Mouse (Mus musculus) limb, embryonic 13.5 days (tissue): ENCODE data around the gene Krt90. TPM values are rescaled to one million over a fixed set of nuclear protein-coding genes. Genes with fewer than 3 reads are reported as not detected.

Experiments
- ATAC-seq: fragments of 200-750 bp; cut with Nextera tagmentation; 2 replicates; pipeline ENCODE4 v1.8.0; 2017; ENCODE audit warnings: low read depth, moderate number of reproducible peaks, moderate TSS enrichment; ENCODE audit not compliant: low FRiP score
- H3K27ac ChIP-seq: fragments of 300-500 bp; sonication (generic); 2 replicates; pipeline ENCODE4 v1.5.1; 2015; ENCODE audit warnings: inconsistent platforms, mild to moderate bottlenecking, moderate library complexity
- H3K27me3 ChIP-seq: fragments of 300-500 bp; sonication (generic); 2 replicates; pipeline ENCODE4 v1.6.1; 2015; ENCODE audit warnings: mild to moderate bottlenecking, inconsistent platforms
- H3K36me3 ChIP-seq: fragments of 300-500 bp; sonication (generic); 2 replicates; pipeline ENCODE4 v1.6.1; 2015; ENCODE audit warnings: inconsistent platforms, mild to moderate bottlenecking, moderate library complexity
- H3K4me1 ChIP-seq: fragments of 300-500 bp; sonication (generic); 2 replicates; pipeline ENCODE4 v1.6.1; 2015; ENCODE audit warnings: inconsistent platforms
- H3K4me2 ChIP-seq: fragments of 300-500 bp; sonication (generic); replicated peaks from 2 replicates; pipeline ENCODE4 v1.6.1; 2015; ENCODE audit warnings: inconsistent platforms, mild to moderate bottlenecking, moderate library complexity
- H3K4me3 ChIP-seq: fragments of 300-500 bp; sonication (generic); 2 replicates; pipeline ENCODE4 v1.5.1; 2015; ENCODE audit warnings: moderate library complexity, mild to moderate bottlenecking, inconsistent platforms
- H3K9ac ChIP-seq: fragments of 300-500 bp; sonication (generic); 2 replicates; pipeline ENCODE4 v1.6.1; 2015; ENCODE audit warnings: mild to moderate bottlenecking, inconsistent platforms
- H3K9me3 ChIP-seq: fragments of 300-500 bp; sonication (generic); 2 replicates; pipeline ENCODE4 v1.6.1; 2016; ENCODE audit warnings: inconsistent platforms
- WGBS: fragments of 180-500 bp; shearing (Covaris S2); methylation state at CpG from one replicate; pipeline ENCODE4 v1.1.7; 2015; 5-methylcytosine and 5-hydroxymethylcytosine counted together
- microRNA-seq: library from miRNA; unstranded; fragments of <30 nt; microRNA quantifications from one replicate; pipeline ENCODE4, GENCODE M21; 2016
- polyA plus RNA-seq: library from polyadenylated mRNA; unstranded; fragments of >200 nt; fragmentation: Nextera tagmentation; extraction: Ambion mirVana; gene quantifications from 2 replicates; pipeline ENCODE4 v1.2.1, GENCODE M21; 2015

Gene Krt90
- polyA plus RNA-seq, 1 experiment from 2014 or later: not detected

DNA sequence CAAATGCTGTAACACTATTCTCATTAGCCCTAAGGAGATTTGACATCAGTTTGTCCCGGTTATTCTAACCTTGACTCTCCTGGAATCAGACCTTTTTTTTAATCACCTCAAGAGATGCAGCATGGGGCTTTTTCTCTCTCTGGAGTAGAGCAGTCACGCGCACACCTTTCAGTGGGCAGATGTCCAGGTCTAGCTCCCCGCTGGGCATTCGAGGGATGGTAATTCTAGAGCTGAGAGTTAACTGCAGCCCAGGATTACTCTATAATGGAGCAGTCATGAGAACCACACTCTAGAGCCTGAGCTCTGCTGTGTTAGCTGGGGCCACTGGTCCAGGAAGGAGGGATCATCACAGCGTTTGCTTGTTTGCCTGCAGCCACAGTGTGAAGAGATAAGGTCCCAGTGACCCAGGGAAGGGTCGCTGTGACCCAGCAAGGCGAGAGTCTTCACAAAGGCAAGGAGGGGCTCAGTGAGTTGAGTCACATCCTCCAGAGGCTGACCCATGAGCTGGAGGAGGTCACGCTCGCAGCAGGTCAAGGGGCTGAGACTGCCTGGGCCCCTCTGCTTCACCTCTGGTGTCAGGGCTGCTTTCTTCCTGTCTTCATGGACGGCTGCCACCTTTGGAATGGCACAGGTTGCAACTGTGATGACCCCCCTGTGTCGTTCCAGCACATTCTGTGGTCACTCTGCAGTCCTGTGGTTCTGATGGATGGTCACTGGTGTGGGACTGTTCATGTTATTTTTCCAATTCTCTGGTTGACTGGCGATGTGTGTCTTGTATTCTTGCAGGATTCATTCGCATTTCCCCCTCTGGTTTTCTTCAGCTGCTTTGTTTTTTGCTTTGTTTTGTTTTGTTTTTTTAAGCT, 55.6 kb downstream of the Krt90 start:
- H3K4me1 ChIP-seq: 0 out of 2 replicates have a peak, but pooled peaks cover 5% of the 10 kb centered on the region
- whole genome bisulfite sequencing: 50% methylated on average over 14 of the region's 14 CpGs
- H3K4me3 ChIP-seq: no peak overlapping the region
- H3K27ac ChIP-seq: no peak overlapping the region
- no peak overlapping the region for H3K4me2 ChIP-seq
- peaks cover 14% of the 10 kb centered on the region; the same call in 1 of the 2 replicates for H3K27me3 ChIP-seq
- H3K9ac ChIP-seq: no peak overlapping the region
- ATAC-seq: no peak
- no peaks in the 10 kb centered on the region for H3K9me3 ChIP-seq
- no peaks in the 10 kb centered on the region for H3K36me3 ChIP-seq

Small RNA genes lying within 50 kb of the gene (microRNA-seq; reads per million reads assigned to microRNA genes)
- gene Gm44393 (not detected), gene Gm44460 (not detected)

Other genes starting within 250 kb of the Krt90 start
- gene Krt80, start 192.8 kb downstream of the Krt90 start, polyA plus RNA-seq: 0.75 and 1.0 TPM in 2 replicates
- 23.2 and 24.4 TPM in 2 replicates for gene Krt7, start 151.9 kb downstream of the Krt90 start, polyA plus RNA-seq
- gene Krt87, start 124.1 kb downstream of the Krt90 start, polyA plus RNA-seq: 1.3 and 1.7 TPM in 2 replicates
- not detected in 2 replicates for gene Krt88, start 115.2 kb downstream of the Krt90 start, polyA plus RNA-seq
- not detected in 2 replicates for gene Krt81, start 99.2 kb downstream of the Krt90 start, polyA plus RNA-seq
- not detected in 2 replicates for gene Krt86, start 89.5 kb downstream of the Krt90 start, polyA plus RNA-seq
- not detected in 2 replicates for gene Krt83, start 71.4 kb downstream of the Krt90 start, polyA plus RNA-seq
- gene Gm49425, start 45.7 kb downstream of the Krt90 start, polyA plus RNA-seq: 0.50 TPM in 1 of 2 replicates, not detected in the other
- gene Krt84, start 30.1 kb downstream of the Krt90 start, polyA plus RNA-seq: 0.09 and 0.13 TPM in 2 replicates
- not detected in 2 replicates for gene Krt82, start 12.3 kb downstream of the Krt90 start, polyA plus RNA-seq
- 0.31 and 0.52 TPM in 2 replicates for gene Krt75, start 11.0 kb upstream of the Krt90 start, polyA plus RNA-seq
- not detected in 2 replicates for gene Gm5414, start 65.2 kb upstream of the Krt90 start, polyA plus RNA-seq
- not detected in 2 replicates for gene Gm5478, start 84.4 kb upstream of the Krt90 start, polyA plus RNA-seq
- not detected in 2 replicates for gene Krt6b, start 117.3 kb upstream of the Krt90 start, polyA plus RNA-seq
- 1.1 and 1.7 TPM in 2 replicates for gene Krt6a, start 131.4 kb upstream of the Krt90 start, polyA plus RNA-seq
- gene Krt5, start 149.9 kb upstream of the Krt90 start, polyA plus RNA-seq: 199 and 235 TPM in 2 replicates
- gene Krt71, start 180.2 kb upstream of the Krt90 start, polyA plus RNA-seq: not detected in 2 replicates
- 0.11 and 0.49 TPM in 2 replicates for gene Krt72, start 223.5 kb upstream of the Krt90 start, polyA plus RNA-seq
- not detected in 2 replicates for gene Krt73, start 239.4 kb upstream of the Krt90 start, polyA plus RNA-seq